Mouse (Mus musculus): ENCODE data around the gene Padi1.

DNA sequence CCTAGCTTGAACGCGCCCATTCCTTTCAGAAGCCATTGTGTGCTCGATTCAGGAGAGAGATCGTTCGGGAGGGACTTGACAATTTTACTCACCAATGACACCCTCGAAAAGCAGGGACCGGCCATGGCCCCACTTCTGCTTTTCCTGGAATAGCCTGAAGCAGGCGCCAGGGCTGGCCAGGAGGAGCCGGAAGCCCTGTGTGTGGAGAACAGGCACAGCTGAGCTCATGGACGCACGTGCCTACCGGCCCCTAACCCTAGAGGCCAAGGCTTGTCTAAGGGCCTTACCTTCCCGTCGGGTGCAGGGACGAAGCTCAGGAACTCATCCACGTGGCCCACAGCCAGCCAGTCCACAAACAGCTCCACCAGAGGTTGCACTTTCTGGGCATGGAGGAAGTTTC is 54.5 kb downstream of the Padi1 start:
- TF ChIP-seq CTCF (IDR thresholded peaks at IDR 0.05; ENCODE audit: control insufficient read depth, insufficient read depth, insufficient read length) (no peak), FOSL1 (IDR thresholded peaks at IDR 0.05; ENCODE audit: insufficient read depth, low read length, poor library complexity, severe bottlenecking) (no peak), MAX (IDR thresholded peaks at IDR 0.05) (no peak), USF1 (IDR thresholded peaks at IDR 0.05; ENCODE audit: low read depth) (no peak)

All from C2C12 (cell line).